Mouse (Mus musculus) midbrain, embryonic 10.5 days (tissue): Measurements from ENCODE around the gene Nbeal2. TPM values are rescaled to one million over a fixed set of nuclear protein-coding genes. Genes with fewer than 3 reads are reported as not detected.

ENCODE experiments used
- DNase-seq: peaks from one replicate; pipeline ENCODE4 v3.0.0-alpha.2; 2017; ENCODE audit warnings: low spot score
- H3K27ac ChIP-seq: fragments of 300-500 bp; sonication (generic); replicated peaks from 2 replicates; pipeline ENCODE4 v1.5.1; 2016; ENCODE audit warnings: mild to moderate bottlenecking
- H3K27me3 ChIP-seq: fragments of 300-500 bp; sonication (generic); 2 replicates; pipeline ENCODE4 v1.6.1; 2016; ENCODE audit warnings: low read depth, mild to moderate bottlenecking; ENCODE audit not compliant: poor library complexity, severe bottlenecking
- H3K36me3 ChIP-seq: fragments of 300-500 bp; sonication (generic); 2 replicates; pipeline ENCODE4 v1.6.1; 2016; ENCODE audit warnings: mild to moderate bottlenecking, moderate library complexity
- H3K4me1 ChIP-seq: fragments of 300-500 bp; sonication (generic); 2 replicates; pipeline ENCODE4 v1.6.1; 2016
- H3K4me3 ChIP-seq: fragments of 300-500 bp; sonication (generic); 2 replicates; pipeline ENCODE4 v1.5.1; 2016; ENCODE audit warnings: mild to moderate bottlenecking, moderate library complexity
- H3K9me3 ChIP-seq: fragments of 300-500 bp; sonication (generic); replicated peaks from 2 replicates; pipeline ENCODE4 v1.6.1; 2016; ENCODE audit warnings: mild to moderate bottlenecking
- WGBS: fragments of 180-500 bp; shearing (Covaris S2); methylation state at CpG from one replicate; pipeline ENCODE4 v1.1.7; 2016; 5-methylcytosine and 5-hydroxymethylcytosine counted together
- polyA plus RNA-seq: library from polyadenylated mRNA; unstranded; fragments of >200 nt; fragmentation: Nextera tagmentation; extraction: Ambion mirVana; gene quantifications from 2 replicates; pipeline ENCODE4 v1.2.1, GENCODE M21; 2016

The Nbeal2 gene
- polyA plus RNA-seq, 1 experiment from 2014 or later = 1.3 TPM

GRCm38 (mm10) chr9:110654726-110655650, 1.0 kb upstream of the Nbeal2 start:
- Histone ChIP-seq H3K4me1 (peaks cover 64% of the 10 kb centered on the region), H3K9me3 (no peaks in the 10 kb centered on the region), H3K27ac (peak overlapping the region; percentile 84), H3K36me3 (peaks cover 12% of the 10 kb centered on the region), H3K4me3 (peak overlapping the region; percentile 78), H3K27me3 (peaks cover 31% of the 10 kb centered on the region)
- no peak for DNase-seq
- WGBS = 80% methylated on average over 19 of the region's 19 CpGs

- H3K4me3 ChIP-seq = peak overlapping the region; percentile 63
- H3K9me3 ChIP-seq = no peaks in the 10 kb centered on the region
- WGBS = 21% methylated on average over 14 of the region's 14 CpGs
- no peaks in the 10 kb centered on the region for H3K36me3 ChIP-seq
- H3K27ac ChIP-seq = peak overlapping the region; percentile 84
- peaks cover 31% of the 10 kb centered on the region for H3K27me3 ChIP-seq
- H3K4me1 ChIP-seq = peaks cover 76% of the 10 kb centered on the region
- DNase-seq = no peak
Measured at GRCm38 (mm10) chr9:110652963-110653654, 852 bp downstream of the Nbeal2 start.

GRCm38 (mm10) chr9:110651931-110652722, 1.8 kb downstream of the Nbeal2 start:
- H3K36me3 ChIP-seq = no peaks in the 10 kb centered on the region
- WGBS = 44% methylated on average over 13 of the region's 13 CpGs
- DNase-seq = no peak
- peaks cover 67% of the 10 kb centered on the region for H3K4me1 ChIP-seq
- peaks cover 31% of the 10 kb centered on the region for H3K27me3 ChIP-seq
- peak overlapping the region; percentile 11; the same call in 1 of the 2 replicates for H3K4me3 ChIP-seq
- no peaks in the 10 kb centered on the region for H3K9me3 ChIP-seq
- H3K27ac ChIP-seq = no peak overlapping the region

- Histone ChIP-seq H3K27ac (peak overlapping the region; percentile 73), H3K27me3 (peaks cover 31% of the 10 kb centered on the region), H3K4me1 (peaks cover 52% of the 10 kb centered on the region), H3K36me3 (no peaks in the 10 kb centered on the region), H3K9me3 (no peaks in the 10 kb centered on the region), H3K4me3 (peak overlapping the region; percentile 24; the same call in 1 of the 2 replicates)
- DNase-seq = no peak
Measured at GRCm38 (mm10) chr9:110649775-110650174, 4.2 kb downstream of the Nbeal2 start.

- Histone ChIP-seq H3K36me3 (no peaks in the 10 kb centered on the region), H3K27me3 (no peaks in the 10 kb centered on the region), H3K27ac (no peak overlapping the region), H3K9me3 (no peaks in the 10 kb centered on the region), H3K4me1 (peaks cover 30% of the 10 kb centered on the region), H3K4me3 (no peak overlapping the region)
- no peak for DNase-seq
- WGBS = 84% methylated on average over 9 of the region's 9 CpGs
Measured at GRCm38 (mm10) chr9:110645219-110645618, 8.7 kb downstream of the Nbeal2 start.

GRCm38 (mm10) chr9:110644295-110644694, 9.7 kb downstream of the Nbeal2 start:
- no peaks in the 10 kb centered on the region for H3K36me3 ChIP-seq
- no peaks in the 10 kb centered on the region for H3K9me3 ChIP-seq
- H3K27ac ChIP-seq = 0 out of 2 replicates have a peak overlapping the region, but pooled peaks have one; percentile 42
- H3K4me3 ChIP-seq = no peak overlapping the region
- no peaks in the 10 kb centered on the region for H3K27me3 ChIP-seq
- 84% methylated on average over 10 of the region's 10 CpGs for WGBS
- peaks cover 21% of the 10 kb centered on the region for H3K4me1 ChIP-seq
- no peak for DNase-seq

GRCm38 (mm10) chr9:110643787-110644186, 10.2 kb downstream of the Nbeal2 start:
- H3K9me3 ChIP-seq = no peaks in the 10 kb centered on the region
- H3K36me3 ChIP-seq = no peaks in the 10 kb centered on the region
- no peak overlapping the region for H3K4me3 ChIP-seq
- peaks cover 16% of the 10 kb centered on the region for H3K4me1 ChIP-seq
- DNase-seq = no peak
- WGBS = 70% methylated on average over 9 of the region's 9 CpGs
- H3K27ac ChIP-seq = peak overlapping the region; percentile 42; the same call in 1 of the 2 replicates
- no peaks in the 10 kb centered on the region for H3K27me3 ChIP-seq

GRCm38 (mm10) chr9:110642812-110643524, 11.0 kb downstream of the Nbeal2 start:
- peak overlapping the region; percentile 49; the same call in 1 of the 2 replicates for H3K27ac ChIP-seq
- no peaks in the 10 kb centered on the region for H3K27me3 ChIP-seq
- H3K36me3 ChIP-seq = 0 out of 2 replicates have a peak, but pooled peaks cover 7% of the 10 kb centered on the region
- H3K4me1 ChIP-seq = peaks cover 14% of the 10 kb centered on the region
- no peak overlapping the region for H3K4me3 ChIP-seq
- 65% methylated on average over 5 of the region's 5 CpGs for WGBS
- no peaks in the 10 kb centered on the region for H3K9me3 ChIP-seq
- no peak for DNase-seq

GRCm38 (mm10) chr9:110641006-110641405, 13.0 kb downstream of the Nbeal2 start:
- Histone ChIP-seq H3K4me1 (peaks cover 14% of the 10 kb centered on the region), H3K27me3 (peaks cover 7% of the 10 kb centered on the region), H3K4me3 (no peak overlapping the region), H3K27ac (no peak overlapping the region), H3K36me3 (0 out of 2 replicates have a peak, but pooled peaks cover 13% of the 10 kb centered on the region), H3K9me3 (no peaks in the 10 kb centered on the region)
- DNase-seq = no peak
- WGBS = 88% methylated on average over 5 of the region's 5 CpGs

GRCm38 (mm10) chr9:110638611-110639021, 15.3 kb downstream of the Nbeal2 start:
- Histone ChIP-seq H3K27ac (no peak overlapping the region), H3K36me3 (0 out of 2 replicates have a peak, but pooled peaks cover 13% of the 10 kb centered on the region), H3K9me3 (no peaks in the 10 kb centered on the region), H3K4me3 (no peak overlapping the region), H3K27me3 (peaks cover 29% of the 10 kb centered on the region), H3K4me1 (peaks cover 28% of the 10 kb centered on the region)
- WGBS = 90% methylated on average over 10 of the region's 10 CpGs
- DNase-seq = no peak

GRCm38 (mm10) chr9:110635225-110635624, 18.7 kb downstream of the Nbeal2 start:
- Histone ChIP-seq H3K9me3 (no peaks in the 10 kb centered on the region), H3K4me1 (peaks cover 39% of the 10 kb centered on the region), H3K4me3 (peak overlapping the region; percentile 23), H3K27ac (peak overlapping the region; percentile 42; the same call in 1 of the 2 replicates), H3K27me3 (peaks cover 62% of the 10 kb centered on the region), H3K36me3 (0 out of 2 replicates have a peak, but pooled peaks cover 13% of the 10 kb centered on the region)
- peak; percentile 88 for DNase-seq
- 4% methylated on average over 19 of the region's 19 CpGs for WGBS
